Mouse (Mus musculus) small intestine, adult 2 months (tissue): ENCODE results near the gene Pitpnm1.

Source experiments
- CTCF ChIP-seq: fragments of 200-500 bp; IDR thresholded peaks from 2 replicates; pipeline ENCODE4 v1.5.1; 2012; ENCODE audit warnings: low read depth, mild to moderate bottlenecking, control low read depth, inconsistent platforms, low read length, moderate library complexity, mixed read lengths; ENCODE audit not compliant: insufficient replicate concordance, insufficient read length; ENCODE audit errors: extremely low read depth
- POLR2A ChIP-seq: fragments of 200-500 bp; IDR thresholded peaks from 2 replicates; pipeline ENCODE4 v1.6.1; 2012; ENCODE audit warnings: low read depth, mild to moderate bottlenecking, control low read depth, inconsistent platforms, low read length, moderate library complexity

- TF ChIP-seq CTCF (no peak), POLR2A (no peak)
These were observed 6.9 kb downstream of the Pitpnm1 start for GRCm38 (mm10) chr19:4106654-4107053.
